Comparison of ENCODE assay signal across 8 mouse cellular contexts in genomic region chr3:94932809-94933564, GRCm38 (mm10). TPM values are rescaled to one million over a fixed set of nuclear protein-coding genes. Genes with fewer than 3 reads are reported as not detected.
DNase-seq lines count a peak whose midpoint lies in the region; ATAC-seq and TF ChIP-seq lines count a peak whose summit lies in the region.

Selenbp1 (plus strand) TSS chr3:94933056.

- no peak for TF ChIP-seq CTCF in olfactory bulb, adult 2 months (IDR thresholded peaks at IDR 0.05; ENCODE audit: insufficient read depth, low read depth, low read length)

- WGBS in hindbrain, embryonic 11.5 days = 26% methylated on average over 16 of the region's 16 CpGs
- WGBS in lung, embryonic 16.5 days = 3% methylated on average over 16 of the region's 16 CpGs
- WGBS in olfactory bulb, adult 2 months = 21% methylated on average over 16 of the region's 16 CpGs

- no peak within 1 kb of the TSS for H3K27ac ChIP-seq in hindbrain, embryonic 11.5 days (ENCODE audit: low read depth, low read length)
- H3K27ac ChIP-seq in lung, embryonic 16.5 days (ENCODE audit: low read length) = peak within 1 kb of the TSS; percentile 98
- H3K27ac ChIP-seq in olfactory bulb, adult 2 months (ENCODE audit: insufficient read depth, low read depth, low read length) = peak within 1 kb of the TSS; percentile 42; the same call in 1 of the 2 replicates

- no peaks in the 10 kb centered on the region for H3K36me3 ChIP-seq in hindbrain, embryonic 11.5 days (ENCODE audit: control insufficient read depth, insufficient read depth, low read length)
- H3K36me3 ChIP-seq in lung, embryonic 16.5 days (ENCODE audit: control insufficient read depth, insufficient read depth, low read length) = no peaks in the 10 kb centered on the region

- H3K4me2 ChIP-seq in hindbrain, embryonic 11.5 days (replicated peaks; ENCODE audit: low read depth, low read length) = peak within 1 kb of the TSS; percentile 25
- H3K4me2 ChIP-seq in lung, embryonic 16.5 days (ENCODE audit: low read depth, low read length) = peak within 1 kb of the TSS; percentile 62

- 0 out of 2 replicates have a peak, but pooled peaks have one; percentile 20 for TF ChIP-seq POLR2A in olfactory bulb, adult 2 months (IDR thresholded peaks at IDR 0.05; ENCODE audit: insufficient read depth, low read depth, low read length)

- peak within 1 kb of the TSS; percentile 31; the same call in 1 of the 2 replicates for H3K9ac ChIP-seq in hindbrain, embryonic 11.5 days (ENCODE audit: low read depth, low read length)
- H3K9ac ChIP-seq in lung, embryonic 16.5 days (ENCODE audit: low read length) = peak within 1 kb of the TSS; percentile 72

- H3K9me3 ChIP-seq in hindbrain, embryonic 11.5 days (ENCODE audit: control insufficient read depth, low read length) = no peaks in the 10 kb centered on the region
- no peaks in the 10 kb centered on the region for H3K9me3 ChIP-seq in lung, embryonic 16.5 days (ENCODE audit: control insufficient read depth, low read length)

- H3K4me3 ChIP-seq in hindbrain, embryonic 11.5 days (ENCODE audit: low read depth, low read length) = peak within 1 kb of the TSS; percentile 8; the same call in 1 of the 2 replicates
- peak within 1 kb of the TSS; percentile 55 for H3K4me3 ChIP-seq in lung, embryonic 16.5 days (ENCODE audit: low read length)
- H3K4me3 ChIP-seq in olfactory bulb, adult 2 months (ENCODE audit: insufficient read depth, low read depth, low read length) = peak within 1 kb of the TSS; percentile 38

- peak; percentile 70 for ATAC-seq in hindbrain, embryonic 11.5 days (ENCODE audit: low FRiP score)
- ATAC-seq in lung, embryonic 16.5 days (ENCODE audit: low read depth) = peak; percentile 87

- H3K27me3 ChIP-seq in hindbrain, embryonic 11.5 days (ENCODE audit: control insufficient read depth, insufficient read depth, low read length) = no peaks in the 10 kb centered on the region
- H3K27me3 ChIP-seq in lung, embryonic 16.5 days (ENCODE audit: control insufficient read depth, insufficient read depth, low read depth, low read length) = no peaks in the 10 kb centered on the region

- H3K4me1 ChIP-seq in hindbrain, embryonic 11.5 days (replicated peaks; ENCODE audit: control insufficient read depth, insufficient read depth, low read length) = no peaks in the 10 kb centered on the region
- H3K4me1 ChIP-seq in lung, embryonic 16.5 days (replicated peaks; ENCODE audit: control insufficient read depth, insufficient read depth, low read length) = peaks cover 12% of the 10 kb centered on the region
- peaks cover 7% of the 10 kb centered on the region for H3K4me1 ChIP-seq in olfactory bulb, adult 2 months (ENCODE audit: control insufficient read depth, insufficient read depth, low read length)

- peak; percentile 78 for DNase-seq in NIH3T3 (ENCODE audit: low read depth)
- DNase-seq in cerebellum, postnatal 4 days (ENCODE audit: low spot score in 2 of 2) = peak; percentile 45 to 72
- peak; percentile 22 to 30 for DNase-seq in frontal cortex, postnatal 25 days (ENCODE audit: low spot score in 2 of 2)
- peak; percentile 52 for DNase-seq in hindbrain, embryonic 11.5 days (ENCODE audit: low spot score)
- DNase-seq in layer of hippocampus, postnatal 10 days (ENCODE audit: low spot score in 2 of 2) = peak; percentile 65 to 69
- peak; percentile 33 for DNase-seq in urinary bladder, postnatal 10 days (ENCODE audit: low spot score)

RNA-seq across cellular contexts. Expression of gene Selenbp1, which starts in this region (rescaled TPM):
- 6.9 and 7.4 TPM in 2 replicates for polyA plus RNA-seq in hindbrain, embryonic 11.5 days (2014; fragmentation: Nextera tagmentation; extraction: Ambion mirVana)
- 1 to 10 TPM; 4.8 to 5.2 TPM for total RNA-seq in layer of hippocampus, postnatal 10 days (2021)
- 341 and 430 TPM in 2 replicates for polyA plus RNA-seq in lung, embryonic 16.5 days (2015; fragmentation: Nextera tagmentation; extraction: Ambion mirVana)
- not detected in 2 replicates for polyA plus RNA-seq in olfactory bulb, adult 2 months (2012; ENCODE audit: insufficient read depth, insufficient read length, low replicate concordance, missing spikeins)

Comparison
In these comparisons a context has a peak if more than half of its experiments do, and no peak if none do; other contexts are left out.
1. RNA of gene Selenbp1 (polyA plus RNA-seq): 341 to 430 TPM in lung, embryonic 16.5 days; 6.9 to 7.4 TPM in hindbrain, embryonic 11.5 days and not detected in olfactory bulb, adult 2 months; every median in the first group is over 10 times any median in the second.
2. DNase-seq: peak in every context shown above with its lines; median percentile 78 in NIH3T3; 67 in layer of hippocampus, postnatal 10 days; 58 in cerebellum, postnatal 4 days; 52 in hindbrain, embryonic 11.5 days; 33 in urinary bladder, postnatal 10 days; 26 in frontal cortex, postnatal 25 days.
3. Peak in every context shown above with its lines, with median percentiles within 50 percentile points of each other: H3K4me3 ChIP-seq.